Mouse (Mus musculus): ENCODE data around the gene Klb.
"Not testable (repeated sequence)": the region's sequence is repeated elsewhere in the genome, so short reads cannot be mapped to it uniquely, and the experiment has no call there.

The Klb gene

DNA sequence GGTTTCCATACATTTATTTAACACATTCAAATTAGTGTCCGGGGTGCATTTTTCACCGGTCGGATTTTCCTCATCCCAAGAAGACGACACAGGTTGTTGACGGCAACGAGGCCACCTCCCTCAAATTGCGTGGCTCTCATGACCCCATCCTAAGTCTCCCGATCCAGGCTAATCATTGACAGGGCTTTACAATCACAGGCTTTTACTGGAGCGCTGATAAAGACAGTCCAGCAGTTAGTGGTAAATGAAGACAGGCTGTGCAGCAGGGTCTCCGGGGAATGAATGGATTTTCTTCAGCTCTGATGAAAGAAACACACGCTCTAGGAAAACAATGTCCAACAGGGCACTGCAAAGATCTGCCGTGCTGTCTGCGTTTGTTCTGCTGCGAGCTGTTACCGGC is at the start of gene Klb:
TSS of gene Klb (plus strand) at position 147 of the 400 bp plus-strand sequence.
- DNase-seq (ENCODE audit: low read depth in 2 of 2, low spot score in 2 of 2) = no peak

DNA sequence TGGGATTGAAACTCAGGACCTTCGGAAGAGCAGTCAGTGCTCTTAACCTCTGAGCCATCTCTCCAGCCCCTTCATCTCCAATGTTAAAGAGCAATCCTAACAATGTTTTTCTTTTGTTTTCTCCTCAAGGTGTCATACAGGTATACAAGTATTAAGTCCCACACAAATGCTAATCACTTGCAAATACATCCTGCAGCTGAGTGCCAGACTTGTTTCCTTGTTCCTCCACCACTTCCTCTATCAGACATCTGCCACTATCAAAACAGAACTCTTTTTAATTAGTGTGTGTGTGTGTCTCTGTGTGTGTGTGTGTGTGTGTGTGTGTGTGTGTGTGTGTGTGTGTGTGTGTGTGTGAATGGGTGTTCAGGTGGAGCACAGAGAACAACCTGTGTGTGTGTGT is 48.5 kb upstream of the Klb start:
- DNase-seq (ENCODE audit: low read depth in 2 of 2, low spot score in 2 of 2) = not testable (repeated sequence)

DNA sequence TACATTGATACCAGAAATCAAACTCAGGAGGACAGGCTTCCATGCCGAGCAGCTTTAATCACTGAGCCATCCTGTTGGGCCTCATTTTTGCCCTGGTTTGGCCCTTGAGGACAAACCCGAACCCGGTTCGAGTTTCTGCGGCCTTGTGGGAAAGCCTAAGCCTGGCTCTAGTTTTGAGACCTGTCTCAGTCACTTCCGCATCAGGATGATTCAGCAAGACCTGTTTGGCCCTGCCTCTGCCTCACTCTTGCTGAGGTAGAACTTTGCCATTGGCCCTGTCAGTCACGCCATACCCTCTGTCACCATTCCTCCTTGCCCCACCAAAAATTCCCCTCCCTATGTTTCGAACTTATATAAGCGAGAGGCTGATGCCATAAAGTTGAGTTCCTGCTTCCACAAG is 48.0 kb upstream of the Klb start:
- no peak for DNase-seq (ENCODE audit: low read depth in 2 of 2, low spot score in 2 of 2)

DNA sequence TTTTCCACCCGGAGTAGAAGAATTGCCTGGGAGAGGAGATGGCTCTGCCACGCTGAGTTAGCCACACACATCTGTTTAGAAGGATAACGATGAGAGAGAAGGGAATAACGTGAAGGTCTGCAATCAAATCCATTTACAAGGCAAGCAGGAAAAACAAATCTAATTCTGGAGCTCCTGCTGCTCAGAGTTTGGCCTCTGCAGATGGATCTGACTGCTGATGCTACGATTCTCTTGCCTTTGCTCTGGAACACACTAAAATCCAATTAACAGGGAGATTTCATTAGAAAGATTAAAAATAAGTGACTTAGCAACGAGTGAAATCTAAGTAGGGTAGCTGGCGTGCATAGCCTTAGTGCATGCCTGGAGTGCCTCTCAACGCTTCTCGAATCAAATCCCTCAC is 42.6 kb upstream of the Klb start:
- DNase-seq (ENCODE audit: low read depth in 2 of 2, low spot score in 2 of 2) = no peak

DNA sequence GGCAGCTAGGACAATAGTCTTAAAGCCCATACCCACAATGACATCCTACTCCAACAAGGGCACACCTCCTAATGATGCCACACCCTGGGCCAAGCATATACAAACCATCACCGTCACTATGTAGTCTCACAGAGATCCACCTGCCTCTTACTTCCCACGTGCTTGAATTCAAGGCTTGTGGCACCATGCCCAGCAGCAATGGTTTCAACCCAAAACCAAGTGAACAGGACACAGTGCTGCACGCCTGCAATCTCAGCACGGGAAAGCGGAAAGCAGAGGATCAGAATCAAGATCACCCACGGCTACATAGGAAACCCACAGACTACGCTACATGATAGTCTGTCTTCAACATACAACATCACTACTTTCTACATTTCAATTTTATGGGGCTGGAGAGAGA is 39.9 kb upstream of the Klb start:
- DNase-seq (ENCODE audit: low read depth in 2 of 2, low spot score in 2 of 2) = no peak

DNA sequence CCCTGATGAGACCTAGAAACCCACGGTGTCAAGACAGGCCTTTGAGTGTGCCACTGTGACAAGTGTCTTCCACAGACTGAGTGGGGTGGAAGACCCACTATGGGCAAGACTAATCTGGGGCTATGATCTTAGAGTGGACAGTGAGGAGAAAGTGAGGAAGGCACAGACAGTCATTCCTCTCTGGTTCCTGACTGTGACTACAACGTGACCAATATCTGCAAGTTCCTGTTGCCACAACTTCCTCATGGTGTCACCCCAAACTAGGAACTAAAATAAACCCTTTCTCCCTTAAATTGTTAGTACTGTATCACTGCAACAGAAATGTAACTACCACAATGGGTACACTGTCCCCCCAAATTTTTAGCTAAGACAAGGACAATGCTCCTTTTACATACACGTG is 39.2 kb upstream of the Klb start:
- no peak for DNase-seq (ENCODE audit: low read depth in 2 of 2, low spot score in 2 of 2)

DNA sequence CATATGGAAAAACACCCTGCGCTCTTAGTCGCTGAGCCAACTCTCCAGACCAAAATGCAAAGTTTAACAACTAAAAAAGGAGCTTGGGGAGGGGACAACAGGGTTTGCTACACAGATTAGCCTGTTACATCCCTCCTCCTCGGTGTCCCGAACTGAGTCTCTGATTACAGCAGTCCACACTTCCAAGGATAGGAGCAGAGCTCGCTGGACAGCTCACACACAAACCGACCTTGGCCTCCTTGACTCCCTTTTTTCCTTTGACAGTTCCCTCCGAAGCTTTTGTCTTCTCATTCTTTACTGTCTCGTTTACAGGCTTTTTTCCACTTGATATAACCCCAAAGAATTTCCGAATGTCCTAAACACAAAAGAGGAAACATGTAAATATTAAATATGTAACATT is 28.9 kb upstream of the Klb start:
- DNase-seq (ENCODE audit: low read depth in 2 of 2, low spot score in 2 of 2) = no peak

DNA sequence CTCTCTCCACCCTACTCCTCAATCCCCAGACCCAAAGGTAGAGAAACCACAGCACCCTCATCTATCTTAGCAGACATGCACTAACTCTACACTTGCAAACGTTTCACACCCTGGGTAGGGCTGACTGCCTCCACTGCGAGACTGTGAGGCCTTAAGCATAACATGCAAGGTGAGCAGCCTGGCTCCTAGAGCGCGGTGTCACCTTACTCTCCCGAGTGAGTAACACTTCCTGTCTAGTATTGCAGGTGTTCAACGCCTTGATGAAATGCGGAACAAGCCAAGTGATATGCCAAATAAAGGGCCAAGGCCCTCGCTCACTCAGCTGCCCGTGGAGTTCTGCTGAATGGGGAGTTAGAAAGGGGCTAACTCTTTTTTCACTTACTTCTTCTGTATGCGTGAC is 25.9 kb upstream of the Klb start:
- DNase-seq (ENCODE audit: low read depth in 2 of 2, low spot score in 2 of 2) = peak; percentile 8 to 18

DNA sequence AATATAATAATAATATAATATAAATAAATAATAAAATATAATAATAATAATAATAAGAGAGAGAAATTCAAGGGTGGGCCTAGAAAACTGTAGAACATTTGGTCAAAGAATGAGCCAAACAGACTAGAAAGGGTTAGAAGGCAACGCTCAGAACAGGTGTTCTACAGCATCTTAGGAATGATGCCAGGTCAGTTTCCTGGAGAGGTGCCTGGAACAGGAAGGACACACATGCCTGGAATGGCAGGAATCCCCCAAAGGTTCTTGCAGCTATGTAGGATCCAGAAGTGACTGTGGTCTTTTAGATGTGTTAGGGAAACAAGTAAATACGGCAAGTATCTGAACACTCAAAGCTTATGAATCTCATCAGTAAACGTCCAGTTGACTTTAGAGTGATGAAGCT is 23.8 kb upstream of the Klb start:
- no peak for DNase-seq (ENCODE audit: low read depth in 2 of 2, low spot score in 2 of 2)

DNA sequence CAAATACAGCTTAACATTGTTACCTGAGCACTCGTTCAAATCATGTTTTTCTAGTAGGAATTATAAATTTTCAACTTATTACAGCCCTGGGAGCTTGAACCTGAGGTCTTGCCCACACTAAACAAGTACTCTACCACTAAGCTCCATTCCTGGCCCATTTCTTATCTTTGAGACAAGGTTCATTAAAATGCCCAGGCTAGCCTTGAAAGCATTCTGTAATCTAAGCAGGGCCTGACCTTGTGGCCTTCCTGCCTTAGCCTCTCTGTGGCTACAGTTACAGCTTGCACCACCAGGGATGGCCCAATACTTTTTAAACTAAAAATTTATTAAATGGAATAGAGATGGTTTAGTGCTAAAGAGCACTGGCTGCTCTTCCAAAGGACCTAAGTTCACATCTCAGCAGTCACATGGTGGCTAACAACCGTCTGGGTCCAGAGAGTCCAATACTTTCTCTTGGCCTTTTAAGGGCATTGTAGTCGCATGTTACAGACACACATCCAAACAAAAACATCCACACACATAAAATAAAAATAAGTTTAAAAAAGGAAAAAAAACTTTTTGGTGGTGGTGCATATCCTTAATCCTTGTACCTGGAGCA is 23.3 kb upstream of the Klb start:
- DNase-seq (ENCODE audit: low read depth in 2 of 2, low spot score in 2 of 2) = no peak

DNA sequence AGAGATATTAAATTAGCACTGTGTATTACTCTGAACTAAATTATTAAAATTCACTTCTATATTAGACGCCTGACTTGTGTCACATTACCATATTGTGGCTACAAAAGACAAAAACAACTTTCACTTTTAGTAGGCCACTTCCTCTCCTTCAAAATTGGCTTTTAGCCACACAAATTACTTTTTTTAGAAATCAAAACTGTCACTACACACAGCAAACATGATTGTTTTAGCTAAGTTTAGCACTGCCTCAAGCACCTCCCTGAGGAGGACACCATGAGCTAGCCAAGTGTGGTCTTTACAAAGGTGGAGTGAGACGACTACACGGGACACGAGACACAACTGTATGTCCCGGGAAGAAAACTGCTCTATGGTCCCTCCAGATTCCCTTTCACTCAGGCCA is 21.9 kb upstream of the Klb start:
- DNase-seq (ENCODE audit: low read depth in 2 of 2, low spot score in 2 of 2) = peak in 1 of 2 experiments; percentile 37

DNA sequence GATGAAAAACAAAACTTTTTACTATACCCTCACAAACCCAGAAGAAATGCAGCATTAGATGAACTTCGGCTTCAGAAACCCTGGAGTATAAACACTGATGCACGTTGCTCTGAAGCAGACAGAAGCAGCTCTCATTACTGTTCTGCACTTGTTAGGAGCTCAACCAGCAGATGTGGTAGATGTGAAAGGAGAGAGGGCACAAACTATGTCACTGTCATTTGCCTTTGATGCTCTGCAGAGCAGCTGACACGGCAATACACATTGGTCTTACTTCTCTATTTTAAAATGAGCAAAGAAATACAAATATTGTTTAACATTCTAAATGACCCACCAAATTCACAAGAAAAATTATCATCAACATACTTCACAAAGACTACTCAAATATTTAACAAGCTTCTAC is 18.1 kb upstream of the Klb start:
- no peak for DNase-seq (ENCODE audit: low read depth in 2 of 2, low spot score in 2 of 2)

DNA sequence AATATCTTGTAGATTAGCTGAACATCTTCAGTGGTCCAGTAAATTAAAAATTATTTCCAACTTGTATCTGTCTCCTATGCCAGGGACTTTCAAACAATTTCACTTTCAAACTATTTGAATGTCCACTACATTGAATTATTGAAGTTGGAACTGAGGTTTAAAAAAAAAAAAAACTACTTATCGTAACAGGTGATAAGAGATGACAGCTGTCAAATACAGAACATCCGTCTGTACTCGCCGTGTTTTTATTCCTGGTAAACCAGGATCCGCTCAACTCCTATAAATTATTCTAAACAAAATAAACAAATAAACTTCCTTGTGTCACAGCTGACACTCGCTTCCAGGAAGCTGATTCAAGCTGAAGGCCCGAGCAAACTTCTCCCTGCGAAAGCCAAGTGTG is 13.3 kb upstream of the Klb start:
- DNase-seq (ENCODE audit: low read depth in 2 of 2, low spot score in 2 of 2) = no peak

DNA sequence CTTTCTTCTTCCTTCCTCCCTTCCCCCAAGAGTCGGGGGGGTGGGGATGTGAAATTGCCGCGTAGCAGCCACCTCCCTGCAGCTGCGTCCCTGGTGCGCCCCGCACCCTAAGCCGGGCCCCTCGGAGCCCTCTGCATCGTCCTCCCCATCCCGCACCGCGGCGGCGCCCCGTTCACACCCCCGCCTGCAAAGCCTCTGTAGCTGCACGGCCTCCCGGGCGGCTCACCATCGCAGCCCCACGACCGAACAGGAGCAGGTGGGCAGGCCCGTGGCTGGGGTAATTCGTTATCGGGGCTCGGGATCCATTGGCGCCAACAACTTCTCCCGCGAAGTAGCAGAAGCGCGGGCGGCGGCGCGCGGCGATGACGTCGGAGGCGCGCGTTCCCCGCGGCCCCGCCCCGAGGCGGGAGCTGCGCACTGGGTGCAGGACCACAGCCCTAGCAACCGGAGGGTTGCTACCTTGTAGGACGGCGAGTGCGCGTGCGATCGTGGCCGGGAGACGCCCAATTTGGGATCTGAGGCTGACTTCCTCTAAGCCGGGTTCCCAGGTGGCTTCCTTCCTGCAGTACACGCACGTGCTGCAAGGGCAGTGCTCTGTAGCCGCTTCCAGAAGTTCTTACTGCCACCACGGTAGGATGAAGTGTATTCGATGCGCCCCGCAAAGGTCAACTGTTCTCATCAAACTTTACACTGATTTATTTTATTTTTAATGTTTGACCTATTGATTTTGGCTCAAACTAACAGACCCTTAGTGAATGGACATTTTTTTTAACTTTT is 12.6 kb upstream of the Klb start, which contains the start of gene Rfc1:
TSS of gene Rfc1 (minus strand) at position 373 of the 777 bp plus-strand sequence.
- peak; percentile 76 to 77 for DNase-seq (ENCODE audit: low read depth in 2 of 2, low spot score in 2 of 2)

DNA sequence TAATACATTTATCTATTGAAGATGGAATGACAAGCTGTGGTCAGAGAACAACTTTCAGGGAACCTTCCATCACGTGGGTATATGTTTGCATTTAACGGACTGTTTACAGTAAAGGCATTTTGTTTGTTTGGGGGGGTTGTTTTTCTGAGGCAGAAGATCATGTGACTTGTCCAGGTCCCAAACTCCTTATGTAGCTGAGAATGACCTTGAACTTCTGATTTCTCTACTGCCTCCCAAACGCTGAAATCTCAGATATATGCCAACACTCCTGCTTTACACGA is 12.1 kb upstream of the Klb start:
- DNase-seq (ENCODE audit: low read depth in 2 of 2, low spot score in 2 of 2) = no peak

DNA sequence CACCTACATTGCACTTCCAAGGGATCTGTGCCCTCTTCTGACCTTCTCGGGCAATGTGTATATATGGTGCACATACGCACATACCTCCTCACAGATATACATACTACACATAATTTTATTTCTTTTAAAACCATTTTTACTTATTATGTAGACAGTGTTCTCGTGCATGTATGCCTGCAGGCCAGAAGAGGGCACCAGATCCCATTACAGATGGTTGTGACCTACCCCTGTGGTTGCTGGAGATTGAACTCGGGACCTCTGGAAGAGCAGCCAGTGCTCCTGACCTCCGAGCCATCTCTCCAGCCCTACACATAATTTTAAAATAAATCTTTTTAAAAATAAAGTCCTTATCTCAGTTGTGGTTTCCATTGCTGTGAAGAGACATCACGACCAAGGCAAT is 9.7 kb upstream of the Klb start:
- no peak for DNase-seq (ENCODE audit: low read depth in 2 of 2, low spot score in 2 of 2)

DNA sequence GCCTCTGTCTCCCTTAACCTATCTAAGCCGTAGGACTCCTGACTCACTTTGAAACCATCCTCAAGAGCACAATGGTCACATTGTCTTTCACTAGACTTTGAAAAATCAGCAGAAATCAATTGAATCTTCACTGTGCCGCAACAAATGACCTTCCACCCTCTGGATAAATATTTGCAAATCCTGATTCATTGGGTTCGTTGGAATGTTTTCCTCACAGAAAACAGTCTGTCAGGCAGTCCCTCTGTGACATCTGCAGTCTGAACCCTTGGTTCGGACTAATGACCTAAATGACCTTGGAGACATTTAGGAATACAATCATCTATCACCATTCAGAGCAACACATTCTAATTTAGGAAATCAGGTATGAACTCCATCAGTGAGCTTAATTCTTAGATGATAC is 7.9 kb upstream of the Klb start:
- no peak for DNase-seq (ENCODE audit: low read depth in 2 of 2, low spot score in 2 of 2)

DNA sequence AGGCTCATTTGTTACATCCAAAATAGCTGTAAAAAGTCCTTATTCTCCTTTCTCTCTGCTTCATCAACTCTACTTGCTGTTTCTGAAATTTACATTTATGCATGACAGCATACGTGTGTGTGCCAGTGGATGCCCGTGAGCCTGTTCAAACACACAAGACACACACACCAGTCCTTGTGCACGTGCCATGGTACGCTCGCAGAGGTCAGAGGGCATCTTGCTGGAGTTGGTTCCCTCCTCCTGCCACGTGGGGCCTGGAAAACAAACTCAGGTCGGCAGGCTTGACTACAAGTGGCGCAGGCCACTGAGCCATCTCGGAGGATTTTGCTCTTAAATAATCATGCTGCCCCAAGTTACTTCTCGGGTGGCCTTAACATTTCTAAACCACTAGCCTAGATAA is 2.4 kb downstream of the Klb start:
- DNase-seq (ENCODE audit: low read depth in 2 of 2, low spot score in 2 of 2) = no peak

DNA sequence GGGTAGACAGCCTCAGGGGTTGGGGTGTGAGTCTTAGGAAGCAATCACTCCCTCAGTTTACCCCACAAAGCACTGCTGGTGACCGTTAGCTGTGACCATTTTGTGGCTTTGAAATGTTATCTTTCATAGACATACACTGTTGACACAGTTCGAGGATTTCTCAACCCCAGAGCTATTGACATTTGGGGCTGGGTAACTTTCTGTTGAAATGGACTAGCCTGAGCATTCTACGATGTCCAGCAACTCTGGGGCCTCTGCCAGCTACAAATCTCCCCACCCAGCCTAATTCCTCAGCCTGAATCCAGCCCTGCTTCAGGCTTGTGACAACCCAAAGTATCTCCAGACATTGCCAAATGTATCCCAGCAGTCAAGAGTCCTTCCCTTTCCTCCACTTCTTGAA is 6.0 kb downstream of the Klb start:
- DNase-seq (ENCODE audit: low read depth in 2 of 2, low spot score in 2 of 2) = no peak

DNA sequence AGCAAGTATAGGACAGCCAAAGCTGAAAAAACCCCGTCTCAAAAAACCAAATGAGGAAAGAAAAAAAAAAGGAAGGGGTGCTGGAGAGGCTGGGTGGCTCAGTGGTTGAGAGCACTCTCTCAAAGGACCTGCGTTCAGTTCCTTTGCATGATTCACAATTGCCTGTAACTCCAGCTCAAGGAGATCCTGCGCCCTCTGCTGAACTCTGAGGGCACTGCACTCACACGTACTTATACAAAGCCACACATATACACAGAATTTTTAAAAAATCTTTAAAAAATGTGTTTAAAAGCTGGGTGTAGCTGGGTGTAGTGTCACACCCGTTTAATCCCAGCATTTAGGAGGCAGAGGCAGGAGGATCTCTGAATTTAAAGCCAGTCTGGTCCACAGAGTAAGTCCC is 6.9 kb downstream of the Klb start:
- DNase-seq (ENCODE audit: low read depth in 2 of 2, low spot score in 2 of 2) = no peak

DNA sequence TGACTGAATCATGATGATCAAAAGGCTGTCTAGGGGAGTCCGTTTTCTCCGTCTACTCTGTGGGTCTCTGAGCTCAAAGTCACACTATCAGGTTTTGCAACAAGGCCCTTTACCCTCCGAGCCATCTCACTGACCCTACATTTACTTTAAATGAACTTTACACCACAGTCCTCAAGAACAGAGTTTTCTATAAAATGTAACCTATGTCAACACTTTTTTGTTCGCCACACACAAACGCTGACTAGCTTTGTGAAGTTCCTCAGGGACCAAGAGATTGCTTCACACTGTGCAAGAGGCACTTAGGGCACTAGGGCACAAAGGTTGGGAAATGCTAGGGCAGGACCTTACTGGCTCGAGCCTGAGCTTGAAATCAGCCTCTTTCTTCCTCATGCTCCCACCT is 8.7 kb downstream of the Klb start:
- DNase-seq (ENCODE audit: low read depth in 2 of 2, low spot score in 2 of 2) = no peak

DNA sequence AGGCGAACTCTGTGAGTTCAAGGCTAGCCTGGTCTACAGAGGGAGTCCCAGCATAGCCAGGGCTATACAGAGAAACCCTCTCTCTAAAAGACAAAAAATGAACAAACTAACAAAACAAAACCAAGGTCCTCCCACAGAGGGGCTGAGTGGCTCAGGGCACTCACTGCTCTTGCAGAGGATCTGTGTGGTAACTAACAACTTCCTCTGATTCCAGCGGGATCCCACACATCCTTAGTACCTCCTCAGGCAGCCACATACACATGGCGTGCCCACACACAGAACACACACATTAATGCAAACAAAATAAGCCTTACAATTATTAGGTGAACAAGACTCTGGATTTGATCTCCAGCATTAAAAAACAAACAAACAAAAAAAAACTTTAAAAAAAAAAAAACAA is 9.7 kb downstream of the Klb start:
- DNase-seq (ENCODE audit: low read depth in 2 of 2, low spot score in 2 of 2) = no peak

DNA sequence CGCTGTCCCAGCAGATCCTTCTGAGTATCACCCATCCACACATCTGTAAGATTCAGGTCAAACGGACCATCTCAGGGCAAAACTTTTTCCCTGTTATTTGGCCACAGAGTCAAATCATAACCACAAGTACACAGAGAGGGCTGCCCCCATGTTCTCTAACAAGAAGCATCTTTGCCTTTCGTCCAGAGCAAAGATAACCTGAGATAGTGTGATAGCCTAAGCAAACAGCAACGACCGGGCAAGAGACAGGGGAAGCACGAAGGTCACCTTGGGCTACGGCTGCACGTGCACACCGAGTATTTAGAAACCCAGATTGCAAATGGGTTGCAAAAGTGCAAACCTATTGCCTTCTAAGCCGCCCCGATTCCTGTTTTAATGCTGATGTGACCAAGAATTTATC is 19.7 kb downstream of the Klb start:
- DNase-seq (ENCODE audit: low read depth in 2 of 2, low spot score in 2 of 2) = no peak
